ENCODE assay signal across 25 mouse cellular contexts in the genomic region with DNA sequence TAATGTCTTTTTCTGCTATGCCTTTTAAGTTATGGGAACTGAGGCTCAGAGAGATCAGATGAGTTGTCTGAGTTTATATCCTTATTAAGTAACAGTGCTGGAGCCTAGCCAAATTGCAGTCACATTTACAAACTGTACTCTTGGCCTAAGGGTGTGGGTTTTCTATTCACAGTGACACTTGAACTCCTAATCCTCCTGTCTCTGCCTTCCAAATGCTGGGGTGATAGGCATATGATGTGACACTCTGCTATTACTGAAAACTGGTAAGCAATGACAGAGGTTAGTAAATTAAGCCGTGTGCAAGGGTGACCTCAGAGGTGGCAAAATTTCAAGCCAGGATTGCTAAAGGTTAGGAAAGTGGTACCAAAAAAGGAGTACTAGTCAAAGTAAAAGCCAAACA. TPM values are rescaled to one million over a fixed set of nuclear protein-coding genes. Genes with fewer than 3 reads are reported as not detected.
DNase-seq lines count a peak whose midpoint lies in the region; ATAC-seq and TF ChIP-seq lines count a peak whose summit lies in the region.
"Had no signal": no experiment of that assay in that cellular context is flagged by ENCODE, and none has a peak within 500 bp of the region (broad histone marks: within the 10 kb centered on the region; RNA-seq: fewer than 3 reads in every experiment).

No protein-coding gene starts in this region.

- no peak for TF ChIP-seq CTCF in midbrain, postnatal 0 days (IDR thresholded peaks at IDR 0.05)

- 74% methylated on average over 1 of the region's 1 CpGs for WGBS in kidney, embryonic 14.5 days
- WGBS in midbrain, postnatal 0 days, result 66% methylated on average over 1 of the region's 1 CpGs

- no peak overlapping the region for H3K9ac ChIP-seq in kidney, embryonic 14.5 days (ENCODE audit: low read depth, low read length)
- H3K9ac ChIP-seq in midbrain, postnatal 0 days (replicated peaks; ENCODE audit: low read length, poor library complexity, severe bottlenecking), result no peak overlapping the region
- H3K9ac ChIP-seq: forebrain, embryonic 12.5 days; limb, embryonic 13.5 days; liver, embryonic 15.5 days; midbrain, embryonic 13.5 days; neural tube, embryonic 13.5 days had no signal

- H3K4me3 ChIP-seq in kidney, embryonic 14.5 days (ENCODE audit: low read length), result no peak overlapping the region
- H3K4me3 ChIP-seq in midbrain, postnatal 0 days (ENCODE audit: low read depth, low read length), result no peak overlapping the region
- H3K4me3 ChIP-seq: forebrain, embryonic 12.5 days; hindbrain, embryonic 10.5 days; layer of hippocampus, adult 2 months; limb, embryonic 13.5 days; liver, embryonic 15.5 days; midbrain, embryonic 13.5 days; neural tube, embryonic 13.5 days had no signal

- no peaks in the 10 kb centered on the region for H3K4me1 ChIP-seq in kidney, embryonic 14.5 days (ENCODE audit: control insufficient read depth, insufficient read depth, low read length)
- H3K4me1 ChIP-seq in midbrain, postnatal 0 days (ENCODE audit: insufficient read depth, low read length), result no peaks in the 10 kb centered on the region
- H3K4me1 ChIP-seq: forebrain, embryonic 12.5 days; hindbrain, embryonic 10.5 days; limb, embryonic 13.5 days; liver, embryonic 15.5 days; midbrain, embryonic 13.5 days; neural tube, embryonic 13.5 days had no signal

- ATAC-seq in kidney, embryonic 14.5 days (ENCODE audit: low FRiP score, low TSS enrichment), result no peak
- no peak for ATAC-seq in midbrain, postnatal 0 days (ENCODE audit: low FRiP score)
- ATAC-seq: hindbrain, postnatal 0 days; intestine, postnatal 0 days; midbrain, embryonic 13.5 days had no signal

- no peaks in the 10 kb centered on the region for H3K36me3 ChIP-seq in kidney, embryonic 14.5 days (ENCODE audit: control insufficient read depth, insufficient read depth, low read length)
- no peaks in the 10 kb centered on the region for H3K36me3 ChIP-seq in midbrain, postnatal 0 days (ENCODE audit: insufficient read depth, low read length)
- H3K36me3 ChIP-seq: forebrain, embryonic 12.5 days; G1E; hindbrain, embryonic 10.5 days; limb, embryonic 13.5 days; liver, embryonic 15.5 days; midbrain, embryonic 13.5 days; neural tube, embryonic 13.5 days had no signal

- H3K9me3 ChIP-seq in kidney, embryonic 14.5 days (ENCODE audit: control insufficient read depth, low read length), result no peaks in the 10 kb centered on the region
- H3K9me3 ChIP-seq in midbrain, postnatal 0 days (ENCODE audit: low read length), result no peaks in the 10 kb centered on the region
- H3K9me3 ChIP-seq: forebrain, embryonic 12.5 days; G1E; hindbrain, embryonic 10.5 days; limb, embryonic 13.5 days; liver, embryonic 15.5 days; midbrain, embryonic 13.5 days; neural tube, embryonic 13.5 days had no signal

- H3K27me3 ChIP-seq in kidney, embryonic 14.5 days (ENCODE audit: control insufficient read depth, insufficient read depth, low read length), result no peaks in the 10 kb centered on the region
- H3K27me3 ChIP-seq in midbrain, postnatal 0 days (ENCODE audit: insufficient read depth, low read length), result no peaks in the 10 kb centered on the region
- H3K27me3 ChIP-seq: forebrain, embryonic 12.5 days; limb, embryonic 13.5 days; liver, embryonic 15.5 days; midbrain, embryonic 13.5 days; neural tube, embryonic 13.5 days had no signal

- no peak overlapping the region for H3K4me2 ChIP-seq in kidney, embryonic 14.5 days (replicated peaks; ENCODE audit: low read depth, low read length)
- no peak overlapping the region for H3K4me2 ChIP-seq in midbrain, postnatal 0 days (ENCODE audit: low read depth, low read length, poor library complexity, severe bottlenecking)
- H3K4me2 ChIP-seq: forebrain, embryonic 12.5 days; limb, embryonic 13.5 days; liver, embryonic 15.5 days; midbrain, embryonic 13.5 days; neural tube, embryonic 13.5 days had no signal

- DNase-seq in adrenal gland, postnatal 10 days, result peak; percentile 35
- no peak for DNase-seq in adrenal gland, postnatal 4 days (ENCODE audit: low spot score in 2 of 2)
- peak; percentile 58 for DNase-seq in kidney, adult 9 months
- peak; percentile 16 for DNase-seq in lung, postnatal 14 days
- DNase-seq in lung, postnatal 10 days, result no peak
- DNase-seq in midbrain, postnatal 0 days (ENCODE audit: low spot score), result no peak
- no peak for DNase-seq in frontal cortex, postnatal 14 days (ENCODE audit: low spot score in 2 of 2)
- DNase-seq: cerebellum, adult 11-12 months; cerebellum, postnatal 25 days; embryo, embryonic 11 days; gastrocnemius, postnatal 10 days; layer of hippocampus, postnatal 36 days; right cerebral cortex, adult 18-20 months; thymus, postnatal 4 days had no signal

- no peak overlapping the region for H3K27ac ChIP-seq in kidney, embryonic 14.5 days (ENCODE audit: low read depth, low read length)
- no peak overlapping the region for H3K27ac ChIP-seq in midbrain, postnatal 0 days (ENCODE audit: low read depth, low read length)
- H3K27ac ChIP-seq: forebrain, embryonic 12.5 days; hindbrain, embryonic 10.5 days; hindbrain, postnatal 0 days; layer of hippocampus, adult 2 months; limb, embryonic 13.5 days; liver, embryonic 15.5 days; midbrain, embryonic 13.5 days; neural tube, embryonic 13.5 days had no signal

RNA-seq across cellular contexts. Expression of a gene that starts 9.7 kb away (rescaled TPM):
- total RNA-seq in adrenal gland, postnatal 10 days (2021), result 100 to 1,000 TPM in 1 of 2 experiments, 10 to 100 TPM in 1; 96.6 to 109 TPM
- total RNA-seq in adrenal gland, postnatal 4 days (2021), result 100 to 1,000 TPM; 103 to 106 TPM
- 136 and 149 TPM in 2 replicates for polyA plus RNA-seq in kidney, embryonic 14.5 days (2014; fragmentation: Nextera tagmentation; extraction: Ambion mirVana)
- 156 and 161 TPM in 2 replicates for total RNA-seq in midbrain, postnatal 0 days (2014; rRNA removed)
- 101 and 106 TPM in 2 replicates for polyA plus RNA-seq in midbrain, postnatal 0 days (2015; fragmentation: Nextera tagmentation; extraction: Ambion mirVana)

Comparison
In these comparisons a context has a peak if more than half of its experiments do, and no peak if none do; other contexts are left out.
1. DNase-seq: peak in adrenal gland, postnatal 10 days (single experiment), kidney, adult 9 months (single experiment) and lung, postnatal 14 days (single experiment); none in adrenal gland, postnatal 4 days (0 of 2), lung, postnatal 10 days (single experiment), midbrain, postnatal 0 days (single experiment) and frontal cortex, postnatal 14 days (0 of 2).